Mouse (Mus musculus) intestine, embryonic 14.5 days (tissue): Measurements from ENCODE around the gene Clca1. TPM values are rescaled to one million over a fixed set of nuclear protein-coding genes. Genes with fewer than 3 reads are reported as not detected.
"Not testable (repeated sequence)": the region's sequence is repeated elsewhere in the genome, so short reads cannot be mapped to it uniquely, and the experiment has no call there.

Source experiments
- ATAC-seq: fragments of 200-750 bp; cut with Nextera tagmentation; replicated peaks from 2 replicates; pipeline ENCODE4 v1.8.0; 2017; ENCODE audit warnings: low read depth, moderate number of reproducible peaks, moderate TSS enrichment, moderate library complexity; ENCODE audit not compliant: low FRiP score, low TSS enrichment
- DNase-seq: peaks from one replicate; pipeline ENCODE4 v3.0.0-alpha.2; 2018; ENCODE audit warnings: low spot score
- H3K27ac ChIP-seq: fragments of 300-500 bp; sonication (generic); 2 replicates; pipeline ENCODE4 v1.5.1; 2014; ENCODE audit warnings: low read depth, mild to moderate bottlenecking, control low read depth
- H3K27me3 ChIP-seq: fragments of 300-500 bp; sonication (generic); replicated peaks from 2 replicates; pipeline ENCODE4 v1.6.1; 2014; ENCODE audit warnings: low read length, control low read depth; ENCODE audit not compliant: control insufficient read depth, insufficient read depth
- H3K36me3 ChIP-seq: fragments of 300-500 bp; sonication (generic); 2 replicates; pipeline ENCODE4 v1.6.1; 2014; ENCODE audit warnings: low read length, control low read depth; ENCODE audit not compliant: control insufficient read depth, insufficient read depth
- H3K4me1 ChIP-seq: fragments of 300-500 bp; sonication (generic); replicated peaks from 2 replicates; pipeline ENCODE4 v1.6.1; 2014; ENCODE audit warnings: low read length, control low read depth, mixed read lengths; ENCODE audit not compliant: control insufficient read depth, insufficient read depth
- H3K4me2 ChIP-seq: fragments of 300-500 bp; sonication (generic); 2 replicates; pipeline ENCODE4 v1.6.1; 2014; ENCODE audit warnings: low read length
- H3K4me3 ChIP-seq: fragments of 300-500 bp; sonication (generic); 2 replicates; pipeline ENCODE4 v1.5.1; 2014; ENCODE audit warnings: low read depth, low read length, control low read depth, mixed read lengths
- H3K9ac ChIP-seq: fragments of 300-500 bp; sonication (generic); 2 replicates; pipeline ENCODE4 v1.6.1; 2014; ENCODE audit warnings: mild to moderate bottlenecking, low read length
- H3K9me3 ChIP-seq: fragments of 300-500 bp; sonication (generic); 2 replicates; pipeline ENCODE4 v1.6.1; 2016; ENCODE audit warnings: low read length, control low read depth; ENCODE audit not compliant: control insufficient read depth
- WGBS: fragments of 180-500 bp; shearing (Covaris S2); extraction: QIAGEN DNeasy Blood & Tissue Kit; methylation state at CpG from one replicate; pipeline ENCODE4 v1.1.7; 2014; 5-methylcytosine and 5-hydroxymethylcytosine counted together
- polyA plus RNA-seq: library from polyadenylated mRNA; unstranded; fragments of >200 nt; fragmentation: Nextera tagmentation; extraction: Ambion mirVana; gene quantifications from 2 replicates; pipeline ENCODE4 v1.2.1, GENCODE M21; 2014

Gene Clca1
- polyA plus RNA-seq, result 1.9 and 3.5 TPM in 2 replicates

DNA sequence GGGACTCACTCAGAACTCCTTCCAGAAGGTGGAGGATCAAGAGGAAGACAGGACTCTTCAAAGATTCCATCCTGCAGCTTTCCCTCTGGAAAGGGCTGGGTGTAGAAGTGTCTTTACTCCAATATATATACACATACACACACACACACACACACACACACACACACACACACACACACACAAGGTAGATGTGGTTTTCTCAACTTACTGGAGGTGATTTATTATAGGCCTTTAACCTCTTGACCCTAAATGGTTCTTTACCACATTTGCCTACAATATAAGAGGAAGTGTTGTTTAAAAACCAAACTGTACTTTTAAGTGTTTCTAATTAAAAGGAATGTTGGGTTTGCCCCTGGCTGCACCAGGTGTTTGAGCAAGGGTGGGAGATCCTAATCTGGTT is at the start of gene Clca1:
Gene Clca1, minus strand, starts transcription at position 101 of the 400 bp plus-strand sequence.
- Histone ChIP-seq H3K4me3 (no peak within 1 kb of the TSS), H3K4me1 (no peaks in the 10 kb centered on the region), H3K9me3 (no peaks in the 10 kb centered on the region), H3K27ac (no peak within 1 kb of the TSS), H3K9ac (no peak within 1 kb of the TSS), H3K36me3 (no peaks in the 10 kb centered on the region), H3K27me3 (no peaks in the 10 kb centered on the region), H3K4me2 (no peak within 1 kb of the TSS)
- DNase-seq (no peak), ATAC-seq (no peak)

DNA sequence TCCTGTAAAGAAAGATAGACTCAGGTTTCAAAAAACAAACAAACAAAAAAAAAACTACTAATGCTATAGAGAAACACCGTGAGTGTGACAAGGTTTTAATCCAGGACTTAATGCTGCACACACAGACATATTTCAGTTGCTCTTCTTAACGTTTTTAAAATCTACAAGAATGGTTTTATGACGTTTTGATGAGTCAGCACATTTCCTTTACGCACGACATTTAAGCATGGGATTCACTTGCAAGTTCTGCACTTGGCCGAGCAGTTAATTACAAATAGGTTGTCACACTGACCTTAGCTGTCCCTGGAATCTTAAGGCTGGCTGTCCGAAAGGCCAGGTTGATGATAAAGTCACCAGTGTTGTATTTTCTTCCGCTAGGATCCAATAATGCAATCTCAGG is 48.3 kb upstream of the Clca1 start:
- no peaks in the 10 kb centered on the region for H3K9me3 ChIP-seq
- no peak for ATAC-seq

DNA sequence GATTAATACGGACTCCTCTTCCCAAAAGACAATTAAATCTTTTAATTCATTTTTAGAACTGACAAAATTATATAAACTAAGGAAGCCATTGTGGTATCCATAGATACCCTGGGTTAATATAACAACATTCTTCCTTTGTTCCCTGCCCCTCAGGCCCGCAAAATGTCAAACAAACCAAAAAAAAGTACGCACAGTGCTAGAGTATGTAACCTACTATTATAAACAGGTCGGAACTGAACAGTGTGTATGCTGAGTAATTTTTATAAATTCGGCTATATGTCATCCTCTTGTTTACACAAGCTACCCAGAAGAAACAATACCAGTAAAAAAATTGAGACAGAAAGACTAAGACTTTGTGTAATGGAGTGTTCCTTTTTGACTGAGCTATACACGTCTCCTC is 45.8 kb upstream of the Clca1 start:
- H3K4me2 ChIP-seq, result no peak overlapping the region
- 0 out of 2 replicates have a peak overlapping the region, but pooled peaks have one; percentile 40 for H3K27ac ChIP-seq
- DNase-seq (no peak), ATAC-seq (0 out of 2 replicates have a peak, but pooled peaks have one; percentile 50)
- no peaks in the 10 kb centered on the region for H3K36me3 ChIP-seq
- H3K27me3 ChIP-seq, result no peaks in the 10 kb centered on the region
- no peak overlapping the region for H3K9ac ChIP-seq
- H3K4me1 ChIP-seq, result 0 out of 2 replicates have a peak, but pooled peaks cover 2% of the 10 kb centered on the region
- no peak overlapping the region for H3K4me3 ChIP-seq
- no peaks in the 10 kb centered on the region for H3K9me3 ChIP-seq
- 38% methylated on average over 6 of the region's 6 CpGs for WGBS

More for the DNA sequence above, 48.3 kb upstream of the Clca1 start:
- Histone ChIP-seq H3K4me1 (0 out of 2 replicates have a peak, but pooled peaks cover 2% of the 10 kb centered on the region), H3K4me3 (no peak overlapping the region), H3K27ac (no peak overlapping the region), H3K27me3 (no peaks in the 10 kb centered on the region), H3K36me3 (no peaks in the 10 kb centered on the region), H3K9ac (no peak overlapping the region), H3K4me2 (no peak overlapping the region)
- WGBS, result 81% methylated on average over 8 of the region's 8 CpGs
- DNase-seq, result no peak

- WGBS, result 91% methylated on average over 3 of the region's 3 CpGs
- Histone ChIP-seq H3K27me3 (no peaks in the 10 kb centered on the region), H3K4me2 (no peak overlapping the region), H3K36me3 (no peaks in the 10 kb centered on the region), H3K27ac (no peak overlapping the region), H3K9ac (no peak overlapping the region), H3K4me3 (no peak overlapping the region), H3K9me3 (no peaks in the 10 kb centered on the region), H3K4me1 (no peaks in the 10 kb centered on the region)
- ATAC-seq, result no peak
- DNase-seq, result no peak
Measured at GRCm38 (mm10) chr3:145072339-145072738, 39.8 kb upstream of the Clca1 start.

DNA sequence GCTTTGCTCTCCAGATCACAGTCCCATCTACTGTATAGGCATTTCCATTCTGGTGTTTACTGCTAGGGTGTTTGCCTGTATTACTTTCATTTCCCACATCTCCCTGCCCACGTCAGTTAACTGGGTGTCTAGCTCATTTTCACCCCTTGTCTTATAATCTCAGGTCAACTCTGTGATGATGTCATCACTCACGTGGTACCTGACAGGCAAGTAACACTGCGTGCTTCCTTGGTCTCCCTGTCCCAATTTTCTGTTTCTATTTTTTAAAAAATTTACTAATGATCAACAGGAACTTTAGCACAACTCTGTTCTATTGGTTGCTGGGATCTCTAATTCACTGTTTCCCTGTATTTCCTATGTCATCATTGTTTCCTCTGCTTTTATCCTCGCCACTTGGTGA is 36.4 kb upstream of the Clca1 start:
- no peaks in the 10 kb centered on the region for H3K36me3 ChIP-seq
- ATAC-seq (no peak), DNase-seq (no peak)
- no peaks in the 10 kb centered on the region for H3K9me3 ChIP-seq
- no peak overlapping the region for H3K9ac ChIP-seq
- no peak overlapping the region for H3K27ac ChIP-seq
- H3K4me1 ChIP-seq, result no peaks in the 10 kb centered on the region
- H3K4me3 ChIP-seq, result no peak overlapping the region
- no peak overlapping the region for H3K4me2 ChIP-seq
- WGBS, result 86% methylated on average over 4 of the region's 4 CpGs
- H3K27me3 ChIP-seq, result no peaks in the 10 kb centered on the region

DNA sequence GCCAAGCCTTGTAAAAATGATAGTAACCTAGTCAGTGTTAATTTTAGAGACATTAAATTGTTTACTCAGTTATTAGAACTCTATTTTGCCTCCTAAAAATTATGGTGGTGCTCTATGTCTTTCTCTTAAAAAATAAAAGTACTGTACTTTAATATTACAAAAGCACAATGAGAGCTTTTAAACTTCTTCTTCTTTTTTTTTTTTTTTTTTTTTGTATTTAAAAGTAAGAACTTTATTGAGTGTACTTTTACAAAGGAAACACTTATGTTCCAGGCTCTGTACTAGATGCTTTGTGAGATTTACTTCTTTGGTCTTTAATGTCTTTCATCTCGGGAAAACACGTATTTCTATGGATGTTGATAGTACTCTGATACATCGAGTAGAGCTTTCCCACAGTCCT is 22.6 kb upstream of the Clca1 start:
- H3K27ac ChIP-seq, H3K27me3 ChIP-seq, DNase-seq, H3K9ac ChIP-seq, H3K4me3 ChIP-seq, H3K9me3 ChIP-seq, H3K4me2 ChIP-seq, ATAC-seq, H3K36me3 ChIP-seq, H3K4me1 ChIP-seq: not testable (repeated sequence)
- WGBS, result 89% methylated on average over 3 of the region's 3 CpGs

- 19% methylated on average over 3 of the region's 3 CpGs for whole genome bisulfite sequencing
- no peak overlapping the region for H3K9ac ChIP-seq
- no peak overlapping the region for H3K4me3 ChIP-seq
- no peaks in the 10 kb centered on the region for H3K9me3 ChIP-seq
- no peak overlapping the region for H3K27ac ChIP-seq
- no peaks in the 10 kb centered on the region for H3K36me3 ChIP-seq
- no peaks in the 10 kb centered on the region for H3K27me3 ChIP-seq
- no peak for ATAC-seq
- DNase-seq, result no peak
- no peak overlapping the region for H3K4me2 ChIP-seq
- no peaks in the 10 kb centered on the region; the same call in 1 of the 2 replicates for H3K4me1 ChIP-seq
Measured at GRCm38 (mm10) chr3:145049820-145050219, 17.2 kb upstream of the Clca1 start.

DNA sequence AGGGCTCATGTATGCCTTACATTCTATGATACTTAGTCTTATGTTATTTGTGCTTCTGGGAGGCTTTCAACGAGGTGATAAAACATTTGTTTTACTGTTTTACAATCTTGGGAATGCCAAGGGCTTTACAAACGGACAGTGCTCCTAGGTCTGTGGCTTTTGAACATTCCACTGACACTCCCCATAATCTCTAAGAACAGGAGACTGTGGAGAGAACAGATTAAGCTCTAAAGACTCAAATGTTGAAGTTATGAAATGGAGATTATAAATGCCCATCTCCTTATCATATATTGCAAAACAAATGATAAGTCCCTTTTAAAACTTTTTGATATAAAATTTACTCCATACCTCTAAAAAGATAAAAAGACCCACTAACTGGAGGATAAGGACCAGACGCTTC is 6.2 kb upstream of the Clca1 start:
- Histone ChIP-seq H3K9me3 (no peaks in the 10 kb centered on the region), H3K4me1 (no peaks in the 10 kb centered on the region), H3K27me3 (no peaks in the 10 kb centered on the region), H3K4me3 (no peak overlapping the region), H3K4me2 (no peak overlapping the region), H3K9ac (no peak overlapping the region), H3K36me3 (no peaks in the 10 kb centered on the region), H3K27ac (no peak overlapping the region)
- WGBS, result 49% methylated on average over 3 of the region's 3 CpGs
- ATAC-seq (no peak), DNase-seq (no peak)

- H3K4me2 ChIP-seq, result no peak overlapping the region
- H3K4me1 ChIP-seq, result no peaks in the 10 kb centered on the region
- H3K27me3 ChIP-seq, result no peaks in the 10 kb centered on the region
- DNase-seq (no peak), ATAC-seq (no peak)
- WGBS, result 61% methylated on average over 3 of the region's 3 CpGs
- H3K36me3 ChIP-seq, result no peaks in the 10 kb centered on the region
- H3K9ac ChIP-seq, result no peak overlapping the region
- no peak overlapping the region for H3K27ac ChIP-seq
- no peaks in the 10 kb centered on the region for H3K9me3 ChIP-seq
- no peak overlapping the region for H3K4me3 ChIP-seq
Measured at GRCm38 (mm10) chr3:145028036-145028435, 4.5 kb downstream of the Clca1 start.
